Mouse (Mus musculus): ENCODE measurements around the gene Sars.
A peak's percentile ranks its signal among the peaks of the same experiment; 100 is the strongest.

Gene Sars

DNA sequence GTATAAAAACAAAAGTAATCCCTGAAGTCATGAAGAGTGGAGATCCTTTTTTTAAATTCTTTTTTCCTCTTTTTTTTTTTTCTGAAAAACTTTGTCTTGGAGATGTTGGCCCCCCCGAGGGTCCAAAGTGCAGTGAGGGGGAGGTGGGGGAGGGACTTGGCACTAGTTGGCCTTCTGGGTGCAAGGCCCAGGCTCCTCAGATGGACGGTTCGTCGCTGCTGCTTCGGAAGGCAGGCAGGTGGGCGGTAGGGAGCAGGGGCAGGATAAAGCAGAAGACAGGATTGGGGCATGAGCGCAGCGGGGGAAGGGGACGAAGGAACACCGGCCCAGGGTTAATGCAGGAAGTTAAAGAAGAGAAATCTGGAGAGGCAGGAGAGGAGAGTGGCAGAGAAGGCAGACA is 52.7 kb downstream of the Sars start:
- no peak for DNase-seq (ENCODE audit: low read depth)

DNA sequence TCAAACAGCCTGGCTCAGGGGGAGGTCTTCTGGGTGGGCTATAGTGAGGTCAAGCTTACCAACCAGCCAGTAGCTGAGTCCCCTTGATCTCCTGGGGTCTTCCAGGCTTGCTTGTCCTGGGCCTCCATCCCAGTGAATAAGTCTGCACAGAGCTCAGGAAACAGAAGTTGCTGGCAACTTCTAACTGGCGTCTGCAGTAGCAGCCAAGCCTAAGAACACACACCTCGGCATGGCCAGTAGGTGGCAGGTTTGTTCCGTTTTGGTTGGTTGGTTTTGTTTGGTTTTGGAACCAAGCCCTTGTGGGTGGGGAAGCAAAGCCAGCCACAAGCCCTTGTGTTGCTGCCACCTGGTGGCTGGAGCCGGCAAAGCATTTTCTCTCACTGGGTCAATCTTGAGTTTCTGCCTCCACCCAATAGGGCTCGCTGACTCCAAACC is 55.9 kb downstream of the Sars start:
- peak; percentile 98 for DNase-seq (ENCODE audit: low read depth)

DNA sequence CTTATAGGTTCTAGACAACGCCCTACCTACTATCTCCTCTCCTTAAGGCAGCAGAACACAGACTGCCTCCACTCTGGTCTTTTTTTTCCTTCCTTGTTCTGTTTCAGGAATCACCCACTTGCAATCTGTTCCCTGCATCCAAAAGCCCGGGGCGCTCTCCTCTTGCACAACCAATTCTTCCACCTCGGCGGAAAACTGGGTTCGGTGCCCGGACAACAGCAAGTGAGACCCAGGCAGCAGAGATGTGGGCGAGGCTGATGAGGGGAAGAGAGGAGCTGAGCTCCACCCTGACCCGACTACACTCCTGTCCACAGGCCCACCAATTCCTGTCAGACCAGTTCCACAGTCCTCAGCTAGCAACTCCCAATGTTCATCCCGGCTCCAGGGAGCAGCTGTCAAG is 58.8 kb downstream of the Sars start:
- DNase-seq (ENCODE audit: low read depth) = no peak

DNA sequence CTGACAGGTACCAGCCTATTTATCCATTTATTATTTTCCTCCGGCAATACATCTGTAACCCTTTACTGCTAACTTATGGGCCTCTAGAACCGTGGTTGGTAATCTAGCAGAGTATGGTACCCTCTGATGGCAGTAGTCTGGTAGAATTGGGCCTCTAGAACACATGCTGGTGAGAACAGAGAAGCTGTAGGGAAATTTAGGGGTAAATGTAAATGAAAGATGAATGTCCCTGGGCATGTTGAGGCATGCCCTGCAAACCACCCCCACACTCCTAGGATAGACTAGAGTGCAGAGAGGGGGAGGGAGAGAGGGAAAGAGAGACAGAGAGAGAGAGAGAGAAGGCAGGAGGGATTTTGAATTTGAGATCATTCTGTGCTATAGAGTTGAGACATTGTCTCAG is 60.6 kb downstream of the Sars start:
- DNase-seq (ENCODE audit: low read depth) = no peak

DNA sequence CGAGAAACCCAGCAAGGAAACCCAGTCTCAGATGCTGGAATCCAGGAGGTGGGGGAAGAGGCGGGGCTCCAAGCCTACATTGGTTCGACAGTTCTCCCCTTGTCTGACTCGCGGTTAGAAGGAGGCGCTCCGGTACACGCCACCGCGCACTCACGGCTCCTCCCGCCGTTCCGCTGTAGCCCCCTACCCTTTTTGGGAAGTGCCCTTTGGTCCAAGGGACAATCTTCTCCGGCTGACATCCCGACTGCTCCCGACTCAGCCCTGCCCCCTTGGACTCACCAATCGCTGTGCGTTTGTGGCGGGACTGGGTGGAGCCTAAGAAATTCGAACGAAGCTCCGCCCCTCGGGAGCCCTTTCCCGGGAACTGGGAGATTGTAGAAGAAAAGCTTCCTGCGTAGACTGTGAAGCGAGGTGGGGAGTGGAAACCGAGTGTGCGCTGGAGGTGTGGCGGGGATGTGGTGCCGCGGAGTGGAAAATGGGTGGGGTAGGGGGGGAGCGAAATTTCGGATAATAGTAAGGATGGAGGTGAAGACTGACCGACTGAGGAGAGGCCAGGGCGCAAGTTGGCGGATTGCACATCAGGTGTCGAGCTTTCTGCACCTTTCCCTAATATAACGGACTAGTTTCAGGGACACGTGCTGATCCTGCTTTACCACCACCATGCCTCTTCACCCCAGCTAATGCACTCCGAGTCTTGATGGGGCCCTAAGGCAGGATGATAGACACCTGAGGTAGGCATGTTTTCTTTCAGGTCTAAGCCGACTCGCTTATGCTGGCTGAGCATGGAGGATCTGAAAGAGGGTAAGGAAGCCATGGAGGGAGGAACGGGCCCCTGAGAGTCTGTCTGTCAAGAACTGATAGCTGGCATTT is 61.3 kb downstream of the Sars start, which contains the start of gene Psrc1:
Gene Psrc1, plus strand, starts transcription at position 355 of the 870 bp plus-strand sequence.
- peak; percentile 59 for DNase-seq (ENCODE audit: low read depth)

DNA sequence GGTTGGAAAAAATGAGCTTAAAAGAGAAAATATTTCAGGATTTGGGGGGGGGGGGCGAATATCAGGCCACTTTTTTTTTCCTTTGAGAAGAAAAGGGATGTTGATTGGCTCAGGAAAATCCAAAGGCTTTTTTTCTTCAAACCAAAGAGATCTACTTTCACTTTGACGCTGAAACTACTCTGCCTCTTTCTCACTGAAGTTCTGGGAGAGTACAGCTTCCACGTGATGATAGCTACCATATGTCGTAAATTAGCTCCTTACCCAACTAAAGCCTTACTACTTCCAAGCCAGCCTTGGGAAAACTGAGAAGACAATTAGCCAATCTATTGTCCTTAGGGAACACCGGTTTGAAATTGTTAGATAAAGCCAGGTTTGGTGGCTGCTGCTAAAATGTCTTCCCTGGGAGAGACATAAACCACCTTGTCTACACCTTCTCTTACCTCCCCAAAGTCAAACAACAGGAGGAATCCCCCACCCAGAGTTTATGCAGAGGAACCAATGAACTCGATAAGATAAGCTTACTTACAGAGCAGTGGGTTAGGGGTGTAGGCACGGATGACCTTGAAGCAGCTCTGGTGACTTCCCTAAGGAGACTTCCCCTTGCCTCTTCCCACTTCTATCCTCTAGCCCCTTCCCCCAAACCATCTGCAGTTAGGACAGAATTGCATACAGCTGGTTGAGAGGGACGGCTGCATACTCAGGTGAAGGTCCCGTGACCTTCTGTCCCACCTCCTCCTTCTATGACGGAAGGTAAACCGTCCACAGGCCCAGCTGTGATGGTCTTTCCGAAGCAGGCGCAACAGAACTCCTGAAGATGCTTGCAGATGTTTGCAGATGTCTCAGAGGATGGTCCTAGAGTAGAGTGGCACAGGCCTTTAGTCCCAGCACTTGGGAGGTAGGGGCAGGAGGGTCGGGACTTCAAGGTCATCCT is 62.8 kb downstream of the Sars start:
- peak; percentile 58 for DNase-seq (ENCODE audit: low read depth)

DNA sequence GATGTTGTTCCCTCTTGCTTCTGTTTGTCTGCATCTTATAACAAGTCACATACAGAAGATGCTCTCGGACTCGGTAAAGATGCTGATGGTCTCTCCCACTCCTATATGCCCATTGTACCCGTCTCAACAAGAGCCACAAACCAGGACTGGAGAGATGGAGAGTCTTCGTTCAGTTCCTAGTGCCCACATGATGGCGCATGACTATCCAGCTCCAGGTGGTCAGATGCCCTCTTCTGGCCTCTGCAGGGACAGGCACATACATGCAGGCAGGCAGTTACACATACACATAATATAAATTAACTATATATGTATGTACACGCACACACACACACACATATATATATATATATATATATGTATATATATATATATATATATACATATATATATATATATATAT is 64.3 kb downstream of the Sars start:
- DNase-seq (ENCODE audit: low read depth) = peak; percentile 25

DNA sequence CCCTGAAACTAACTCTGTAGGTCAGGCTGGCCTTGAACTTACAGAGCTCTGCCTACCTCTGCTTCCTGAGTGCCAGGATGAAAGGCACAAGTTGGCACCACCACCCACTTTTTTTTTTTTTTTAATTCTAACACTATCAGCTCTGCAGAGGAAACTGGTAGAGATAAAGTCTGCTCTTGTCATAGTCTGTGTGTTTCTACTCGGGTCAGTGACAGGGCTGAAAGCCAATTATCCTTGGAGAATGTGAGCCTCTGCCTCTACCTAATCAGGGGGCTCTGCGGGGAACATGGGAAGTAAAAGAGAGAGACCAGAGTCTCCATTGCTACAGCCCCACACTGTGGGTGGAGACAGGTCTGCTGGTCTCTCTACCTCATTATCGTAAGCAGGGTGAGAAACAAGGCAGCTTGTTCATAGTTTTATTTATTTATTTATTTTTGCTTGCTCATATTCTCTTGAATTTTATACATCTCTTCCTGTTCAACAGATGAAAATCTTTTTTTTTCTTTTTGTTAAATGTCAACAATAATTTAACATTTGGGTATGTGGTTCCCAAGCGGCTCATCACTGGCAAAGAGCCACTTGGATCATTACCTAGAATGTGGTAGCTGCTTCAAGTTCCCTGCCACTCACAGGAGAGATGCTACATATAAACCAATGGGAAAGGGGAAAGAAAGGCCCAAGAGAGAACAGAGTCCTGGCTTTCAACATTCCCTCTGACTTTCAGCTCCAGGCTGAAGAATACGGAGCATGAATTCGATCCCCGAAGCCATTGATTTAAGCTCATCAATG is 65.9 kb downstream of the Sars start:
- no peak for DNase-seq (ENCODE audit: low read depth)

Measured in naive thymus-derived CD4-positive, alpha-beta T cell, adult 2 months (primary cell).